Mouse (Mus musculus): ENCODE results near the gene Gm37419.

DNA sequence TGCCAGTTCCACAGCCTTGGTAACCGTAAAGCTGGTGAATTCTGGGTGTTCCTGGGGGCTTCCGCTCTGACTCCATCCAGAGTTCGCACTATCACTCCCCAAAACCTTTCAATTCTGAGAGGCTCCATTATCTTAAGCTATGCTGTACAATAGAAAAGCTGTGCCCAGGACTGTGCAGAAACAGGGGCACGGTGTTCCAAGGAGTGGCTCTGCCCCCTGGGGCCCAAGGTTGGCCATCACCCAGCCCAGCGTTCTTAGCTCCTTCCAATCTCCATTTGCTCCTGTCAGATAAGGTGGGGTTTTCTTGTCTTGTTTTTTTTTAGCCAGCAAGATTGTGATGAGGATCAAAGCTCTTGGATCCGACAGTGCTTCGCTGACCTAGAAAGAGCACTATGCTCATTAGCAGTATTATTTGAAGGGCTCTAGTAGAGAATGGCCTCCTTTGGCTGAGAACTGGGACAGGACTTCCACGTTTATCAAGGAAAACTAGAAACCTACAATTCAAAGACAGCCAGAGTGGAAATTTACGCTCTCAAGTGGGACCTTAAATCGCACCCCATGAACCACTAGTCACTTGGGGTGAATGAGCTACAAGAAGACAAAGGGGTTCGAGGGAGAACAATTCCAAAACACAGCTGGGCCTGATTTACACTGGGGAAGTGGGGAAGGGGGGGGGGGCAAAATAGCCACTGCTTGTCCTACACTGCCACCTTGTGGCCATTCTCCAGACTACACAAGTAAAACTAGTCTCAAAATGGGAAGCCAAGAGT lies 34.9 kb upstream of the Gm37419 start:
- TF ChIP-seq POLR2A (IDR thresholded peaks at IDR 0.05; ENCODE audit: low read depth, low read length): no peak
- peak; percentile 61; the same call in 1 of the 2 replicates for TF ChIP-seq CTCF (IDR thresholded peaks at IDR 0.05; ENCODE audit: extremely low read depth, insufficient read length, insufficient replicate concordance, low read depth, low read length)

Measured in small intestine, adult 2 months (tissue).